Mouse (Mus musculus) heart, embryonic 16.5 days (tissue): ENCODE results near the gene Ttc30a2. TPM values are rescaled to one million over a fixed set of nuclear protein-coding genes. Genes with fewer than 3 reads are reported as not detected.

Experiments
- ATAC-seq: fragments of 200-750 bp; cut with Nextera tagmentation; replicated peaks from 2 replicates; pipeline ENCODE4 v1.8.0; 2017; ENCODE audit warnings: moderate number of reproducible peaks; ENCODE audit not compliant: insufficient read depth, low FRiP score; ENCODE audit errors: extremely low read depth
- H3K27ac ChIP-seq: fragments of 300-500 bp; sonication (generic); 2 replicates; pipeline ENCODE4 v1.5.1; 2014; ENCODE audit warnings: mild to moderate bottlenecking, low read length, control low read depth, moderate library complexity
- H3K27me3 ChIP-seq: fragments of 300-500 bp; sonication (generic); 2 replicates; pipeline ENCODE4 v1.6.1; 2014; ENCODE audit warnings: low read length, mixed read lengths; ENCODE audit not compliant: control insufficient read depth, insufficient read depth
- H3K36me3 ChIP-seq: fragments of 300-500 bp; sonication (generic); 2 replicates; pipeline ENCODE4 v1.6.1; 2014; ENCODE audit not compliant: control insufficient read depth, insufficient read depth
- H3K4me1 ChIP-seq: fragments of 300-500 bp; sonication (generic); 2 replicates; pipeline ENCODE4 v1.6.1; 2014; ENCODE audit warnings: low read length, mixed read lengths; ENCODE audit not compliant: control insufficient read depth, insufficient read depth
- H3K4me2 ChIP-seq: fragments of 300-500 bp; sonication (generic); 2 replicates; pipeline ENCODE4 v1.6.1; 2014; ENCODE audit warnings: low read depth, mild to moderate bottlenecking, control low read depth, low read length
- H3K4me3 ChIP-seq: fragments of 300-500 bp; sonication (generic); 2 replicates; pipeline ENCODE4 v1.5.1; 2014; ENCODE audit warnings: mild to moderate bottlenecking, control low read depth, low read length
- H3K9ac ChIP-seq: fragments of 300-500 bp; sonication (generic); 2 replicates; pipeline ENCODE4 v1.6.1; 2014; ENCODE audit warnings: low read length, control low read depth
- H3K9me3 ChIP-seq: fragments of 300-500 bp; sonication (generic); replicated peaks from 2 replicates; pipeline ENCODE4 v1.6.1; 2016; ENCODE audit warnings: low read length; ENCODE audit not compliant: control insufficient read depth
- WGBS: fragments of 180-500 bp; shearing (Covaris S2); extraction: QIAGEN DNeasy Blood & Tissue Kit; methylation state at CpG from one replicate; pipeline ENCODE4 v1.1.7; 2014; 5-methylcytosine and 5-hydroxymethylcytosine counted together
- polyA plus RNA-seq: library from polyadenylated mRNA; unstranded; fragments of >200 nt; fragmentation: Nextera tagmentation; extraction: Ambion mirVana; gene quantifications from 2 replicates; pipeline ENCODE4 v1.2.1, GENCODE M21; 2015

Gene Ttc30a2
- polyA plus RNA-seq, 1 experiment from 2014 or later, result 1.4 TPM

DNA sequence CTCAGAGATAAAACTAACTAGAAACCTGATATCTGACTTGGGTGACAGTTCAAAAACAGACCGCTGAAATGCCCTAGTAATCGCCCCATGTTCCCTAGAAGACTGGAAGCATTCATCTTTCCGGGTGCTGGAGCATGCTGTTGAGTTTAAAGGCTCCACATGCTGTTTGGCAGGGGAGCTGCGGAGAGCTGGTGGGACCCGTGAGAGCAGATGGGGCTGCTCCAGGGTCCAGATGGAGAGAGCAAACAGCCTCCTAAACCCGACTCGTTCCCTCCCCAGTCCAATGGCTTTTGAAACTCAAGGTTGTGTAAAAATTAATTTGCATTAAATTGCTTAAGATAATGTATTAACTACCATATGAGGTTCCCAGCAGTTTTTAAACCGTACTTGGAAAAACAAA is 20.7 kb upstream of the Ttc30a2 start:
- Histone ChIP-seq H3K36me3 (no peaks in the 10 kb centered on the region), H3K27ac (no peak overlapping the region), H3K9me3 (no peaks in the 10 kb centered on the region), H3K4me1 (peaks cover 14% of the 10 kb centered on the region), H3K9ac (no peak overlapping the region), H3K4me2 (no peak overlapping the region), H3K27me3 (no peaks in the 10 kb centered on the region), H3K4me3 (no peak overlapping the region)
- ATAC-seq, result no peak
- WGBS, result 44% methylated on average over 8 of the region's 8 CpGs

DNA sequence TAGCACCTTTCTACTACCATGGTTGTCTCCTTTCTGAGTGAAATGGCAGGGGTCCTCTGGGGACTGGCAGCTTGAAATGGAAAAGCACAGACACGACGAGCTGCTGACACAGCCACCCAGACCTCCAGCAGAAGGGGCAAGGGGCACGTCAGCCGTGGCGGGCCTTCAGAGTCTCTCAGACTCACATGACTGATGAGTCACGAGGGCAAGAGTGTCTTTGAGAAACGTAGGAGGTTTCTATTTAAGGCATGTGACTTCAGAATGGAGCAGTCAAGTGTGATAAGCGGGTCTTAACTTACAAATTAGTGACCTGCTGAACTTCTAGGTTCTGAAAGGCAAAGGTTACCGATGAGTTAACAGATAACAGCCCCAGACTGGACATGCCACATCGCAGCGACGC is 19.8 kb upstream of the Ttc30a2 start:
- no peak overlapping the region for H3K27ac ChIP-seq
- H3K36me3 ChIP-seq, result no peaks in the 10 kb centered on the region
- H3K9ac ChIP-seq, result no peak overlapping the region
- no peaks in the 10 kb centered on the region for H3K27me3 ChIP-seq
- H3K4me3 ChIP-seq, result no peak overlapping the region
- no peaks in the 10 kb centered on the region for H3K9me3 ChIP-seq
- ATAC-seq, result 0 out of 2 replicates have a peak, but pooled peaks have one; percentile 19
- H3K4me1 ChIP-seq, result peaks cover 14% of the 10 kb centered on the region
- 22% methylated on average over 12 of the region's 12 CpGs for WGBS
- H3K4me2 ChIP-seq, result peak overlapping the region; percentile 30; the same call in 1 of the 2 replicates

DNA sequence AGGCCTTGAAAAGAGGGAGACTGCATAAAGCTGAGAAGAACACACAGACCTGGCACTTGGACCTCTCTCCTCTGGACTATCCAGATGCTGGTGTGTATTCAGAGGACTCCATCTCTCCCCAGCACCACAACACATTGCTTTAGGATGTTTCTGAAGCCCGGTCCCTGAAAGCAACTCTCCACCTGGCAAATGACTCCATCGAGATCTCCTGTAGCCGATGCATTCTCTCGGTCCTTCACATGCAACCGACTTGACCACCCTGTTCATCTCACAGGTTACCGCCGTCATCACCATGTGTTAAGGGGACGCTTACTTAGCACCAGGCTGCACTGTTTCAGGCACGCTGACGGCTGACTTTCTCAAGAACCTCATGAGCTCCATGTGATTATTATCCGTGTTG is 16.9 kb upstream of the Ttc30a2 start:
- H3K36me3 ChIP-seq, result no peaks in the 10 kb centered on the region
- H3K9me3 ChIP-seq, result no peaks in the 10 kb centered on the region
- H3K27ac ChIP-seq, result no peak overlapping the region
- no peaks in the 10 kb centered on the region for H3K27me3 ChIP-seq
- ATAC-seq, result no peak
- H3K4me2 ChIP-seq, result no peak overlapping the region
- 85% methylated on average over 11 of the region's 11 CpGs for WGBS
- H3K9ac ChIP-seq, result no peak overlapping the region
- peaks cover 23% of the 10 kb centered on the region for H3K4me1 ChIP-seq
- no peak overlapping the region for H3K4me3 ChIP-seq

DNA sequence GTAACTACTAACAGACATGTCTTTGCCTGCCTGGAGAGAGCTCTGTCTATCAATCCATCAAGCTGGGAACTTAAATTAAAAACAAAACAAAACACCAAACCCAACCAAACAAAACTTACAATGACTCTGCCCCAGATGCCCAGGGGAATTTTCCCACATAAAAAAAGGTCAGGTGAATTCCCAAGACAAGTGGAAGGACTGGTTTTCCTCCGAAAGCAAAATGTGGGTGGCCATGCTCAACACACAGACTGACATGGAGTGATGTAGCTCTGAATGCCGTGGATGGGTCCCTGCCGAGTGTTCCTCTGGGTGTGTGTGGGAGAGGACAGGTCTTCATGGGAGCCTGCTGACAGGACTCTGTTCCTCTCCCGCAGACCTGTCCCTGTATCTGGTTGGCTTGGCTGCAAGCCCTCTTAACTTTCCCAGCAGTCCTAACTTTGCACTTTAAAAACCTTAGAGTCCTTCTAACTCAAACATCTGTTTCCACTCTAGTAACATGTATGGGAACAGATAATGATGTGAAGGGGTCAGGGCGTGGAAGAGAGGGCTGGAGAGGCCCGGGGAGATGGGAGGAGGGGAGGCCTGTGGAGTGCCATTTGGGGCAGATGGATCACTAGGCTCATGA is 13.7 kb upstream of the Ttc30a2 start:
- Histone ChIP-seq H3K4me3 (no peak overlapping the region), H3K36me3 (no peaks in the 10 kb centered on the region), H3K27ac (no peak overlapping the region), H3K9ac (no peak overlapping the region), H3K9me3 (no peaks in the 10 kb centered on the region), H3K4me2 (no peak overlapping the region), H3K4me1 (peaks cover 10% of the 10 kb centered on the region), H3K27me3 (no peaks in the 10 kb centered on the region)
- ATAC-seq, result no peak; the same call in 1 of the 2 replicates
- WGBS, result 27% methylated on average over 6 of the region's 6 CpGs

DNA sequence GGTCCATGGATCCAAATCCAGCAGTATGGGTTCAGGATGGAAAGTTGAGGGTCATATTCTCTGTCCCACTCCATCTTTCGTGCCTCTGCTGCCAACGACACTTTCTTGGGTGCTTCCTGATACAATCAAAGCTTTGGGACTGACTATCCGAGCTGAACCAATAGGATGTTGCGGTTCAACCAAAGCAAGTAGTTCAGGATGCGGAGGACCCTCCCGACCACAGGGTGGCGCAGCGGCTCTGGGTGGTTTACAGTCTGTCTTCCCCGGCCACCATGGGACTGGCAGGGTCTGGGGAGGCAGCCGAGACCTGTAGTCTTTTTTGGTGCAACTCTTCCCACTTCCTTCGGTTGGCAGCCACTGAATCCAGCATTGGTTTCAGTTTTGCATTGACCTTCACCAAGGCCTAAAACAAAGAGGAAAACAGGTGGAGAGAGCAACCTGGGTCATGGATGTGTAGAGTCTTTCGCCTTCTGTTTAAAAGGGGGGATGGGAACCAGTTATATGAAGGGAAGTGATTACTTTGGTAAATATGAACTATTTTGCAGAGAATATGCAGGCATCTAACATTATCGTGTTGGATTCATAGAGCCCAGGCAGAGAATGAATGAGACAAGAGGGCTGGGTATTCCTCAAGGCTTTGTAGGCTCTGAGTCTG is 13.0 kb upstream of the Ttc30a2 start:
- H3K4me2 ChIP-seq, result peak overlapping the region; percentile 37
- no peaks in the 10 kb centered on the region for H3K36me3 ChIP-seq
- H3K9ac ChIP-seq, result no peak overlapping the region
- no peak overlapping the region for H3K4me3 ChIP-seq
- peak; percentile 54; the same call in 1 of the 2 replicates for ATAC-seq
- peaks cover 10% of the 10 kb centered on the region for H3K4me1 ChIP-seq
- no peaks in the 10 kb centered on the region for H3K9me3 ChIP-seq
- 41% methylated on average over 13 of the region's 13 CpGs for WGBS
- H3K27me3 ChIP-seq, result no peaks in the 10 kb centered on the region
- no peak overlapping the region for H3K27ac ChIP-seq

DNA sequence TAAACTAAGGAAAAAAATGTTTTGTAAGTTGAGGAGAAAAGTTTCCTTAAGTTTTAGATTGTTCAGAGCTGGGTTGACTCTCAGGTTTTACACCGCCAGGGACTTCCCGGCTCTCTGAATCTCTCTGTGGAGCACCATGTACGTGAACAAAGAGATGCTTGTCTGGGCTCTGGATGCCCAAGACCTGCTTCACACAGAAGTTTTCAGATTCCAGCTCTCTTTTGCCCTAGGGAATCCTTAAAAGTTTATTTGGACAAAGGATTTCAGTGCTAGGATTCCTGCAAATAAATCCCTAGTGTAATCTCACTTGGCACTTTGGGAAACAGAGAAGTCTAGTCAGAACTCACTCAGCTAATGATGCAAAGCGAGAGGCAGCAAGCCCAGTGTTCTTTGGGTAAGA is 11.7 kb upstream of the Ttc30a2 start:
- WGBS, result 71% methylated on average over 4 of the region's 4 CpGs

DNA sequence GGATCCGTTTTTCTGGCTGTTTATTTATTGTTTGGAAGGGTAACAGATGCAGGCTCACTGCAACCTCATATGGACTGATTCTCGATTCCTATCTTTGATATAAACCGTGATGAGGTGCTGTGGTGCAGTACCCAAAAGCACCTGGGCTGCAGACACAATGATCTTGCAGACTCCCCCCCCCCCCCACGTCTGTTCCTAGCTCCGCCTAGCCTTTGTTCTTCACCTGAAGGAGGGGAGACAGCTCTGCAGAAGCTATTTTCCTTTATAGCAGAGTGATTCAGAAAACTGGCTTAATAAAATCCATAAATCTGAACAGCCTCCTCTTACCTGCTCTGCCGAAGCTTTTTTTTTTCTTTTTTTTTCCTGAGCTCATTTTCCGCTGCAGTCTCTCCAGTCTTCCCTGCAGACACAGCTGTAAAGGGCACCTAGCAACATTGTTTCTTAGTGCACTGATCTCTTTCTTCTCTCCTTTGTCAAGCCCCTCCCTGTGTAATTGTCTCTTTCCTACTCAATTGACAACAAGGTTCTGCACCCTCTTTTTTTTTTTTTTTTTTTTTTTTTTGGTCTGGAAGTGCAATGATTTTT is 10.9 kb upstream of the Ttc30a2 start:
- H3K4me1 ChIP-seq, result peaks cover 10% of the 10 kb centered on the region
- H3K9ac ChIP-seq, result no peak overlapping the region
- no peak overlapping the region for H3K4me2 ChIP-seq
- H3K27ac ChIP-seq, result no peak overlapping the region
- H3K27me3 ChIP-seq, result no peaks in the 10 kb centered on the region
- no peaks in the 10 kb centered on the region for H3K36me3 ChIP-seq
- no peaks in the 10 kb centered on the region for H3K9me3 ChIP-seq
- WGBS, result 37% methylated on average over 7 of the region's 7 CpGs
- no peak for ATAC-seq
- no peak overlapping the region for H3K4me3 ChIP-seq

More for the DNA sequence above, 11.7 kb upstream of the Ttc30a2 start:
- ATAC-seq, result no peak
- no peaks in the 10 kb centered on the region for H3K36me3 ChIP-seq
- H3K9ac ChIP-seq, result no peak overlapping the region
- no peaks in the 10 kb centered on the region for H3K9me3 ChIP-seq
- H3K27ac ChIP-seq, result no peak overlapping the region
- H3K4me1 ChIP-seq, result peaks cover 10% of the 10 kb centered on the region
- no peak overlapping the region for H3K4me2 ChIP-seq
- no peak overlapping the region for H3K4me3 ChIP-seq
- H3K27me3 ChIP-seq, result no peaks in the 10 kb centered on the region

DNA sequence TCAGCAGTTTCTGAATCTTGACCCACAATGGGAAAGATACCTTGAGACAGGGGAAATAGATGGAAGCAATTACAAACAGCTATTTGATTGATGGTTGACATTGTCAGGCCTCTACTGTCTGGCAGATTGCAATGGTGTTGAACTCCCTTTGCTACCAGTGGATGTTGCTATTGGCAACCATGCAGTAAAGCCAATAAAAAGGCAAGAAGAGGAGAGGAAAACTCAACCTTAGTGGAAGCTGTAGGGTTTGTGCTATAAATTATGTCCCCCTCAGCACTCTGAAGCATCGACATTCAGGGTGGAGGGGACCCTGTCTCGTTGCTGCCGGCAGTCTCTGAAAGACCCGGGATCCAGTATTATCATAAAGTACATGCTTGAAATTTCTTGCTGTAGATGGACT is 10.4 kb upstream of the Ttc30a2 start:
- Histone ChIP-seq H3K4me1 (peaks cover 10% of the 10 kb centered on the region), H3K9ac (no peak overlapping the region), H3K9me3 (no peaks in the 10 kb centered on the region), H3K4me2 (no peak overlapping the region), H3K27me3 (no peaks in the 10 kb centered on the region), H3K36me3 (no peaks in the 10 kb centered on the region), H3K4me3 (no peak overlapping the region), H3K27ac (no peak overlapping the region)
- ATAC-seq, result no peak
- 53% methylated on average over 4 of the region's 4 CpGs for WGBS

DNA sequence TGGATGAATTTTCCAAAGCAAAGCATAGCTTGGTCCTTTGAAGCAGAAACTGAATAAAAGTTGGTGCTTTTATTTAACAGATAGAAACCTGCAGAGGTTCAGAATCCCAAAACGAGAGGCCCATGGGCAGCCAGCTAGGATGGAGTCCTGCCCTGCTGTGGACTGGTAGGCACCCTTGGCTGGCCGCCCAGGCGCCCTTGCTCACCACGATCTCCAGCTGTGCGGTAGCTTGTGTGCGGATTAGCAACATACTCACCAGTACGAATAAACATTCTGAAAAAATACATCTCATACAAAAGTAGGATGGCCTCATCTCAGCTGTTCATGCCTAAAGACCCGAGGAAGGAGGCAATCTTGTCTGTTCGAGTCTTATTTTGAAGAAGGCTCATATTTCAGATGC is 9.8 kb upstream of the Ttc30a2 start:
- H3K36me3 ChIP-seq, result no peaks in the 10 kb centered on the region
- no peak overlapping the region for H3K27ac ChIP-seq
- no peak overlapping the region for H3K4me3 ChIP-seq
- no peak overlapping the region for H3K4me2 ChIP-seq
- no peak overlapping the region for H3K9ac ChIP-seq
- no peak for ATAC-seq
- no peaks in the 10 kb centered on the region for H3K27me3 ChIP-seq
- WGBS, result 48% methylated on average over 9 of the region's 9 CpGs
- H3K4me1 ChIP-seq, result peaks cover 10% of the 10 kb centered on the region
- no peaks in the 10 kb centered on the region for H3K9me3 ChIP-seq
